Comparison of ENCODE assay signal across 15 mouse cellular contexts in genomic region chrX:10994910-10995309, GRCm38 (mm10).
"Had no signal": no experiment of that assay in that cellular context is flagged by ENCODE, and none has a peak within 500 bp of the region (broad histone marks: within the 10 kb centered on the region; RNA-seq: fewer than 3 reads in every experiment).

No protein-coding gene starts in this region.

- H3K36me3 ChIP-seq: neural tube, embryonic 12.5 days; neural tube, embryonic 13.5 days; neural tube, embryonic 15.5 days; stomach, embryonic 15.5 days had no signal

- DNase-seq: retina, postnatal 1 day; right cerebral cortex, adult 18-20 months; right cerebral cortex, postnatal 14 days; right cerebral cortex, postnatal 25 days; right cerebral cortex, postnatal 4 days; spleen, adult 18-20 months; thymus, adult 18-20 months; thymus, adult 2 months; thymus, postnatal 14 days; thymus, postnatal 25 days; thymus, postnatal 4 days had no signal

- H3K27me3 ChIP-seq: neural tube, embryonic 12.5 days; neural tube, embryonic 13.5 days; neural tube, embryonic 15.5 days; stomach, embryonic 15.5 days had no signal

- H3K4me3 ChIP-seq: neural tube, embryonic 12.5 days; neural tube, embryonic 13.5 days; neural tube, embryonic 15.5 days; stomach, embryonic 15.5 days had no signal

- H3K4me2 ChIP-seq: neural tube, embryonic 12.5 days; neural tube, embryonic 13.5 days; neural tube, embryonic 15.5 days; stomach, embryonic 15.5 days had no signal
